Mouse (Mus musculus) right cerebral cortex, postnatal 36 days (tissue): ENCODE measurements around the gene Sox5.
A peak's percentile ranks its signal among the peaks of the same experiment; 100 is the strongest.
"Not testable (repeated sequence)": the region's sequence is repeated elsewhere in the genome, so short reads cannot be mapped to it uniquely, and the experiment has no call there.

ENCODE experiments used
- DNase-seq, 2 experiments: peaks; one replicate each; pipeline ENCODE4 v3.0.0; 2022; ENCODE audit warnings: low spot score in 2 of 2, mixed read lengths in 1 of 2

The Sox5 gene

DNA sequence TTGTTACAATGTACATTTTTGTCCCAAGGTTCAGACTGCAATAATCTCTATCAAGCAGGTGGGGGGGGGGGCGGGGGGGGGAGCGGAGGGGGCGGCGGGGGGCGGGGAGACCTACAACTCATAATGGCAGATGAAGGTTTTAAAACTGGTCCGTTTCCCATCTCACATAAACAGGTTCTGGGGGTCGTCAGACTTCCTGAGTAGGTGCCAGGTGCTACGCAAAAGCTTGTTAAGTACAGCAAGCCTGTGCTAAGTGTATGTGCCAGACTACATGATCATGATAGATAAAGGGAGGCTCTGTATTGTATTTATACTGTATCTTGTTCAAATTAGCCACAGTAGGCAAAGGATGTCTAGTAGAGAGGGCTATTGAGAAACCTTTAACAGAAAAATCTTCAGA, 498.6 kb downstream of the Sox5 start:
- no peak for DNase-seq

DNA sequence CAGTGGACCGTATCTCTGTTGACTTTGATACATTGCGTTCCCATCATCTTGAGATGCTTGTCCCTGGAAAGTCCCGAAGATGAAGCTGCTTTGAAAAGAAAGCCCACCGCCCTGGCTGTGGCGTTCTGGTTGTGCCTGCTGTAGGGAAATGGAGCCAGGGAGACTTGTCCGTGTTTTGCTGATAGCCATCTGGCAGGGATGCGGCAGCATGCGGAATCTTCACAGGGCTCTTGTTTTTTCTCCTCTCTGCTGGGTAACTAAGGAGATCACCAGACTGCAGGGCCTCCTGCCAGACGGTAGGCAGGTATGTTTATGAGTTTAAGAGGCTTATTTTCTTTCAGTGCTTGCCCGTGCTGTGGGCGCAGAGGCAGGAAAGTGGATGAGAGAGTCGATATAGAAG, 499.0 kb downstream of the Sox5 start:
- peak in 1 of 2 experiments; percentile 22 for DNase-seq

GRCm38 (mm10) chr6:144281661-144282060, 500.1 kb downstream of the Sox5 start:
- no peak for DNase-seq

DNA sequence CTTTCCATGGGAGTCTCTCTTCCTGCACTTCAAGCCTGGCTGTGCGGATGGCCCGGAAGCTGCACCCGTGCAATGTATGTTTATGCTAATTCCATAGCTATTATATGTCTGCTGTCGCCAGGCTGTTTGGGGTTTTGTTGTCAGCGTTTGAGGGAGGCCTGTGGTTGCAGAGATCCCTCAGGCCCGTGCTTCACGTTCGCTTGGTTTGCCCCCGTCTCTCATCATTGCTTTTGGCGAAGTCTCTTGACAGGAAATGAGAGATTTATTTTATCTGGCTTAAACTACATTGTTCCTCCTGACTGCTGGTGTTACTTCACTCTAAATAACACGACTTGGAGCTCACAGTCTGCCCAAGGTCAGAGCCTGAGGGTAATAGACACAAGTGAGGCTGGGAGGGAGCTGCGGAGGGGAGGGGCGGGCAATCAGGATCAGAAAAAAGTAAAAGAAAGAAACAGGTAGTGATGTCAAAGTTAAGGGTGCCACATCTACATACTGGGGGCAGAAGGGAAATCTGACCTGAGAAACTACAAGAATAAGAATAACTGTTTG, 503.2 kb downstream of the Sox5 start:
- DNase-seq: no peak

GRCm38 (mm10) chr6:144273425-144273824, 508.4 kb downstream of the Sox5 start:
- DNase-seq: not testable (repeated sequence)

DNA sequence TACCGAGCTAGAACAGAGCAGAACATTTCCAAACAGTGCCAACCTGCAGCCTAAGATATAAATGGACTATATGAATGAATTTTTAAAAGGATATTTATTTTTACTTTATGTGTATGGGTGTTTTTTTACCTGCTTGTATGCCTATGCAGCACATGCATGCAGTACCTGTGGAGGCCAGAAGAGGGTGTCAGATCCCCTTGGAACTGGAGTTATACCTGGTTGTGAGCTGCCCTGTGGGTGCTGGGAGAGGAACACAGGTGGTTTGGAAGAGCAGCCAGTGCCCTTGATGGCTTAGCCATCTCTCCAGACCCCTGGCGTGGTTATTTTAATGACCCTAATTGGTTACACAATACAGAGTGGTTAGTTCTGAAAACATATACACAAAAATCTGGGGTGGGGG, 510.5 kb downstream of the Sox5 start:
- no peak for DNase-seq

DNA sequence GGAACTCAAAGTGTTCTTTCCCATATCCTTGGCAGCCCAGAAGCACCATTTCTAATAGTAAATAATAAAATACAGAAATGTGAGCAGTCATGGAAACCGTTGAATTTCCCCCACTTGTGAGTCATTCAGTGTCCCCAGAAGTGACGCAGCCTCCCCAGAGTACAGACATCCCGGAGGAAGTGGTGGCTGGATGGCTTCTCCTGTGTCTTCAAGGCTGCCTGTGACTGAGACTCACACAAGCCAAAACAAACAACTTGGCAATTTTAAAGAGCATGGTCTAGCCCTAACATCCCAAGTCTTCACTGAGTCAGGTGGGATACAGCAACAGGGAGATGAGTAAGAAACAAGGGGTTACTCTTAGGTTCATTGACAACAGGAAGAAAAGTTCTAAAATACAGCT, 511.5 kb downstream of the Sox5 start:
- DNase-seq: no peak

GRCm38 (mm10) chr6:144269666-144270065, 512.1 kb downstream of the Sox5 start:
- no peak for DNase-seq

DNA sequence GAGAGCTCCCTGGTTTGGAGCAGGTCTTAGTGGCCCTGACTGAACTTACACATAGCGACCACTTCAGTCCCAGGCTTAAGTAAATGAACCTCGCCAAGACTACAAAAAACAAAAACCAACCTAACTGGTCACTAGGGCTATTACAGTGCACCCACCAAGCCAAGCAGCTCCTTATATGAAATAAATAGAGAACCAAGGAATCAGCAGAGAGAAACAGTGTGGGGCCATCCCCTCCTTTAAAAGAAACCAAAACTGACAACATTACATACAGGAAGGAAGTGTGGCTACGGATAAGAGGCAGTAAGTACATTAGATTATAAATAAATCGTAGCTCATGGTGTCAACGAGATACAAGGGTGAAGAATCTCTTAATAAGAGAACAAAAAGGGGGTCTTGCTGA, 516.0 kb downstream of the Sox5 start:
- no peak for DNase-seq

- no peak for DNase-seq
Measured at GRCm38 (mm10) chr6:144265004-144265403, 516.8 kb downstream of the Sox5 start.

DNA sequence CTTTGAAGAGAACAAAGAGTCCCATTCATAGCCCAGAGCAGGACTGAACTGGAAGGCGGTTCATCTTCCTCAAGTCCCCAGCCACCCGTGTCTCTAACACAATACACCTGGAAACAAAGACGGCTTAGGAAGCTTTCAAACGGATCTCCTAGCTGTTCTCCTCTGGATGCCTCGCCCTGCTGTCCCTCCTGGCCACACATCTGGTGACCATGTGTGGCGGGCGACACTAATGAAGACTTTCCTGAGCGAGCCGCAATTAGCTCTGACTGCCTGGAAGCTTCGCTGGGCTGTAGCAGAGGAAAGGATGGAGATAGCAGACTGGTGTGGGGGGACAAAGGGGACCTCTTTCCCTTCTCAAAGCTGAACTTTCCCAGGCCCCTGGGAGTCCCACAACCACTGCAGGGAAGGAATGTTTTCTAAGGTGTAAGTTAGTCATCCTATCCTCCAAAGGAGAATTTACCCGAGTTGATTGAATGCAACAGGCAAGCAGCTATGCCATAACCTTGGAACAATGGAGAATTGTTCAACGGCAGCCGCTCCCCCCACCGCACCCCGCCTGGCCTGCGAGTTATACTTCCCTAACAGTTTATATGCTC, 517.4 kb downstream of the Sox5 start:
- no peak for DNase-seq

GRCm38 (mm10) chr6:144256500-144256899, 525.3 kb downstream of the Sox5 start:
- DNase-seq: no peak

- no peak for DNase-seq
Measured at GRCm38 (mm10) chr6:144252191-144252718, 529.5 kb downstream of the Sox5 start.

- no peak for DNase-seq
Measured at GRCm38 (mm10) chr6:144251222-144252170, 530.3 kb downstream of the Sox5 start.

DNA sequence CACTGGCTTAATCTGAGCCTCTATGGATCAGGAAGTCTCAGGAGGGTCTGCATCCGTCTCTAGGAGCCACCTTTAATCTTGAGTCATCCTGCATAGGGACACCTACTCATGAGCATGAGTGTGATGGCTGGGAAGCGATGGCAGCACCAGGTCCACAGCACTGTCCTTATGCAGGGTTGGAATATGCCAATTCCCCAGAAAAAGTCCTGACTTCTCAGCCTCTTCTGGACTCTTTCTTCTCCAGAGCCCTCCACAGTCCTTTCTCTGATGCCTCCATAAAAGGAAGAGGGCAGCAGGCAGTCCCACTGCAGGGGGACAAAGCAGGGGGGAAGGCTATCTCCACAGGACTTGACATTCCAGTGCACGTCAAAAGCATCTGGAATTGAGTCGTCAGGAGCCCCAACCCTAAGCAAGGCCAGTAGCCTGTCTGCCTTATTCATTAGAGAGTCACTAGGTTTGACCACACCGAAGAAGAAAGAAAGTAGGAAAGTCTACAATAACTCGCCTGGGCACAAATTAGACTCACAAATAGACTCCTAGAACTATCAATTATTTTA, 531.1 kb downstream of the Sox5 start:
- no peak for DNase-seq

DNA sequence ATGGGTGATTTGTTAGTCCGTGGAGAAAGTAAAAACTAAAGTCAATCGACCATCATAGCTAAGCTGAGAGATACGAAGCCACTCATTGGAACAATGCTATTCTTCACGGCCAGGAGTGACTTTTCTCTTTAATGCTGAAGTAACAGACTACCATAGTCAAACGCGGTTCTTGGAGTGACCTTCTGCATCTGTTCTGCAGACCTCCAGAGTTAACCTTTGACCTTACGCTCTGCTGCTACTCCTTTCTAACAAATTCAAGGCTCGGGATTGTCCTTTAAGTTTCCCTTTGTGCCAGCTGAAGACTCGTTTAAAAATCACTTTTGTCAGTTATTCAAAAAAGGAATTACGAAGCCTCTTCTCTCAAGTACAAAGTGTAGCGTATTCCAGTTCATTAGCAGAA, 545.2 kb downstream of the Sox5 start:
- DNase-seq: no peak

- DNase-seq: no peak
Measured at GRCm38 (mm10) chr6:144203970-144204369, 577.8 kb downstream of the Sox5 start.

DNA sequence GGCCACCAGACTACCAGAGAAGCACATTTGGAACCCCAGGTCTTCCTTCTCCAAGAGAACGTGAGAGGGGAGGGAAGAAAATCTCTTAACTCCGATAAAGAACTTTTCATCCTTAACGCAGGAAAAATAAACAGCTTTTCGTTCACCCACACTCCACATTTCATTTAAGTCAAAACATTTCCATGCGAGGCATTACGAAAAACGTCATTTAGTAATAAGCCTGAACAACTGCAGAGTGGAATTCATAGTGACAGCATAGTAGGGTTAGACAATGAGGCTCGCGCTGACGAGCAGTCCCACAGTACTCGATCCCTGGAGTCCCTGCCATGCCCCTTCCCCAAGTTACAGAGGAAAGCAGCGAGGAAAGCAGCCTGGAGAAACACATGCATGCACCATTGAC, 578.8 kb downstream of the Sox5 start:
- DNase-seq: no peak

DNA sequence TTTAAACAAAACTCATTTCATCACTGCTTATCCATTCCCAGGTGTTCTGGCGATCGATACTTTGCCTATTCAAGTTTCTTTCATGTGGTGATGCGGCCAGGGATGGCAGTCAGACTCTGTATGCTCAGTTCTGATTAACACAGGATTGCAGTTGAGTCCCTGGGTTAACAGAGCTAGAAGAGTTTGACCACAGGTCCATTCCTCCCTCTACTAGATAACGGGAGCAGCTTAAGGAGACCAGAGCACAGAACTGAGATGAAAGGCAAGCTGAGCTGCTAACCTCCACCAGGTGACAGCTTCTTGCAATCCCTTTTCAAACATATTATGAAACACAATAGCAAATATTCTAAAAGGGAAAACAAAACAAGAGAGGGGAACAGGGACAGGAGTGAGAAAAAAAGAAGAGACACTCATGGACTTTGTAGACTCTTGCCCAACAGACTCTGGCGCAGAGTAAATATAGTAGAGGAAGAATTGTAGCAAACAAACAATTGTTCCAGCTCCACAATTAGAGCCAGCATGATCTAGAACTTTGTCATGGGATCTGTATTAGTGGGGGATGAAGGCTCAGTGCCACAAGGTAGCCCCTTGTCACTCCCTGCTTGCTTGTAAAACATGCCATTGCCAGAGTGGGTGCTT, 580.3 kb downstream of the Sox5 start:
- DNase-seq: no peak

DNA sequence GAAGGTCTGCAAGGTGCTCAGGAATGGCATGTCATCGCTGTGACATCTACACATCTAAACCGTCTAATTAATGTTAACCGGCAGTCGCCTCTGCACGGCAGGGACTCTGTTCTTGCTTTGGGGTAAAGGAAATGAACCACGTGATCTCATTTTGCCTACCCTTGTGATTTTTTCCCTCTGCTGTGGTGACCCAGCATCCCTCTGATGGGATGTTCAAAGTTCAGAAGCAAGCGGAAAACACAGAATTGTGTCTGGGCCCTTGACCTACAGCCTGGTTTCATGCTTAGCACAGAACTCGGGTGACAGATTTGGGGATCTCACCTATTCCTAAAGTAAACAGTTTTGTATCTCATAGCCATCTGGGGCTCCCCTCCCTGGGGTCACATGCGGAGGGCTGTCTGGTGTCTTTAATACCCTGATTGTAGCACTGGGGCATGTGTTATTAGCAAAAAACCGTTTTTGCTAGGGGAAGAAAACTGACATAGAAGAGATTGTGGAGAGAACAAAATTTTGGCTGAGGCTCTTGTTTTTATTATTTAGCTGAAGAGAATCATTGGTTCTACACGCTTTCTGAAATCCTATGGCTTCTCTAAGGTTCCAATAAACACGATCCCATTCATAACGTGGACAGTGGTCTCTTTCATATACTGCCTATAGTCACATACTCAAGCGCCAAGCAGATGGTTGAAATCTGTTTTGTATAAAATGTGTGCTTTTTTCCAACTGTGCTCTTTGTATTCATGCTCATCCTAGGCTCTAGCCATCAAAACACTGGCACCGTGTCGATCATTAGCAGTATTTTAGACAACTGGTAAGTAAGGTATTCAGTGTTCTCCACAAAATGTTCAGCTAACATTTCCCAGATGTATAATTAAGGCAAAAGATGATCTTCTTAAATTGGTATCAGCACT, 584.3 kb downstream of the Sox5 start:
- no peak for DNase-seq

DNA sequence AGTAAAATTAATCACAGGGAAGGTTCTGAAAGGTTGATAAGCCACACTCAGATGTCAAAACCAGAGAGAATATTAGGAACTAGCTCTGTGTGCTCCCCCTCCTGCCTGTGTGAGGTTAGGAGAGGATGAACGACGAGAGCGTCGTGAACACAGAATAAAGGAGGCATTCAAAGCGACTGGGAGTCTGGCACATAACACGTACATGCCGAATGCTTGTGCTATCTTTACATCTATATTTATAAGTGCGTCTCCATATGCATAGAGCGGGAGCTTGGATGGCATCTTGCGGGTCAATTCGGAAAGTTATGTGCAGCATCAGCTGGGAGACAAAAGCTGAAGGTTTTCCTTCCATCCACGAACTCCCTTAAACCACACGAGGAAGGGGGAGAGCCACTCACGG, 585.8 kb downstream of the Sox5 start:
- no peak for DNase-seq
